Mouse (Mus musculus) retina, postnatal 1 day (tissue): ENCODE results near the gene Thsd7b.
"Not testable (repeated sequence)": the region's sequence is repeated elsewhere in the genome, so short reads cannot be mapped to it uniquely, and the experiment has no call there.

Source experiments
- DNase-seq: peaks from one replicate; pipeline ENCODE4 v3.0.0-alpha.2; 2012

The Thsd7b gene

GRCm38 (mm10) chr1:129651448-129651847 lies 378.3 kb downstream of the Thsd7b start:
- not testable (repeated sequence) for DNase-seq

GRCm38 (mm10) chr1:129658045-129658444 lies 384.9 kb downstream of the Thsd7b start:
- no peak for DNase-seq

- DNase-seq: no peak
Measured at GRCm38 (mm10) chr1:129675878-129676277, 402.8 kb downstream of the Thsd7b start.

- DNase-seq: no peak
Measured at GRCm38 (mm10) chr1:129678851-129679250, 405.7 kb downstream of the Thsd7b start.

GRCm38 (mm10) chr1:129705701-129706100 lies 432.6 kb downstream of the Thsd7b start:
- no peak for DNase-seq

- no peak for DNase-seq
Measured at GRCm38 (mm10) chr1:129712706-129713105, 439.6 kb downstream of the Thsd7b start.

- no peak for DNase-seq
Measured at GRCm38 (mm10) chr1:129713571-129713970, 440.5 kb downstream of the Thsd7b start.

- peak; percentile 5 for DNase-seq
Measured at GRCm38 (mm10) chr1:129719592-129719991, 446.5 kb downstream of the Thsd7b start.

GRCm38 (mm10) chr1:129731991-129732390 lies 458.9 kb downstream of the Thsd7b start:
- DNase-seq: no peak

GRCm38 (mm10) chr1:129747595-129747994 lies 474.5 kb downstream of the Thsd7b start:
- no peak for DNase-seq

GRCm38 (mm10) chr1:129756548-129757240 lies 483.6 kb downstream of the Thsd7b start:
- peak; percentile 52 for DNase-seq

GRCm38 (mm10) chr1:129759003-129759402 lies 485.9 kb downstream of the Thsd7b start:
- no peak for DNase-seq

GRCm38 (mm10) chr1:129761234-129761633 lies 488.1 kb downstream of the Thsd7b start:
- DNase-seq: no peak

GRCm38 (mm10) chr1:129764748-129765147 lies 491.6 kb downstream of the Thsd7b start:
- DNase-seq: no peak

- DNase-seq: no peak
Measured at GRCm38 (mm10) chr1:129777055-129777454, 504.0 kb downstream of the Thsd7b start.

GRCm38 (mm10) chr1:129779506-129779905 lies 506.4 kb downstream of the Thsd7b start:
- peak; percentile 35 for DNase-seq

GRCm38 (mm10) chr1:129780589-129780988 lies 507.5 kb downstream of the Thsd7b start:
- DNase-seq: no peak

- no peak for DNase-seq
Measured at GRCm38 (mm10) chr1:129798519-129798918, 525.4 kb downstream of the Thsd7b start.

- DNase-seq: peak; percentile 6
Measured at GRCm38 (mm10) chr1:129826927-129827326, 553.8 kb downstream of the Thsd7b start.

- no peak for DNase-seq
Measured at GRCm38 (mm10) chr1:129837324-129837723, 564.2 kb downstream of the Thsd7b start.

- peak; percentile 11 for DNase-seq
Measured at GRCm38 (mm10) chr1:129837776-129838175, 564.7 kb downstream of the Thsd7b start.

GRCm38 (mm10) chr1:129838486-129838885 lies 565.4 kb downstream of the Thsd7b start:
- DNase-seq: peak; percentile 69

GRCm38 (mm10) chr1:129843416-129843815 lies 570.3 kb downstream of the Thsd7b start:
- DNase-seq: peak; percentile 45

- DNase-seq: no peak
Measured at GRCm38 (mm10) chr1:129850007-129850564, 577.0 kb downstream of the Thsd7b start.

GRCm38 (mm10) chr1:129867714-129868113 lies 594.6 kb downstream of the Thsd7b start:
- no peak for DNase-seq
